ENCODE assay signal across 20 mouse cellular contexts in genomic region chr5:66635459-66636079, GRCm38 (mm10). TPM values are rescaled to one million over a fixed set of nuclear protein-coding genes. Genes with fewer than 3 reads are reported as not detected.
DNase-seq lines count a peak whose midpoint lies in the region; ATAC-seq and TF ChIP-seq lines count a peak whose summit lies in the region.
"Had no signal": no experiment of that assay in that cellular context is flagged by ENCODE, and none has a peak within 500 bp of the region (broad histone marks: within the 10 kb centered on the region; RNA-seq: fewer than 3 reads in every experiment).

No protein-coding gene starts in this region.

- H3K9ac ChIP-seq in forebrain, embryonic 14.5 days (ENCODE audit: low read length) = no peak overlapping the region
- H3K9ac ChIP-seq in forebrain, embryonic 11.5 days (ENCODE audit: low read length) = no peak overlapping the region
- H3K9ac ChIP-seq in hindbrain, embryonic 11.5 days (ENCODE audit: low read depth, low read length) = no peak overlapping the region
- no peak overlapping the region for H3K9ac ChIP-seq in hindbrain, embryonic 16.5 days (ENCODE audit: low read depth, low read length)
- no peak overlapping the region for H3K9ac ChIP-seq in hindbrain, postnatal 0 days (replicated peaks; ENCODE audit: low read length)
- H3K9ac ChIP-seq: heart, embryonic 13.5 days; intestine, embryonic 15.5 days had no signal

- H3K4me2 ChIP-seq in forebrain, embryonic 14.5 days (ENCODE audit: low read length) = no peak overlapping the region
- no peak overlapping the region for H3K4me2 ChIP-seq in forebrain, embryonic 11.5 days (ENCODE audit: low read depth, low read length, severe bottlenecking)
- no peak overlapping the region for H3K4me2 ChIP-seq in hindbrain, embryonic 11.5 days (replicated peaks; ENCODE audit: low read depth, low read length)
- H3K4me2 ChIP-seq in hindbrain, embryonic 16.5 days (ENCODE audit: low read length) = no peak overlapping the region
- no peak overlapping the region for H3K4me2 ChIP-seq in hindbrain, postnatal 0 days (ENCODE audit: low read depth, low read length)
- H3K4me2 ChIP-seq: heart, embryonic 13.5 days; intestine, embryonic 15.5 days had no signal

- H3K27me3 ChIP-seq in forebrain, embryonic 14.5 days (replicated peaks; ENCODE audit: control insufficient read depth, insufficient read depth, low read length) = no peaks in the 10 kb centered on the region
- H3K27me3 ChIP-seq in forebrain, embryonic 11.5 days (ENCODE audit: control insufficient read depth, insufficient read depth, low read length) = no peaks in the 10 kb centered on the region
- H3K27me3 ChIP-seq in hindbrain, embryonic 11.5 days (ENCODE audit: control insufficient read depth, insufficient read depth, low read length) = no peaks in the 10 kb centered on the region
- H3K27me3 ChIP-seq in hindbrain, embryonic 16.5 days (replicated peaks; ENCODE audit: control insufficient read depth, insufficient read depth, low read length) = no peaks in the 10 kb centered on the region
- no peaks in the 10 kb centered on the region for H3K27me3 ChIP-seq in hindbrain, postnatal 0 days (ENCODE audit: insufficient read depth, low read length)
- H3K27me3 ChIP-seq: CH12.LX; heart, embryonic 13.5 days; intestine, embryonic 15.5 days; Patski had no signal

- WGBS in forebrain, embryonic 14.5 days = 22% methylated on average over 10 of the region's 10 CpGs
- 70% methylated on average over 10 of the region's 10 CpGs for WGBS in forebrain, embryonic 11.5 days
- 64% methylated on average over 10 of the region's 10 CpGs for WGBS in hindbrain, embryonic 11.5 days
- 31% methylated on average over 10 of the region's 10 CpGs for WGBS in hindbrain, embryonic 16.5 days
- 26% methylated on average over 10 of the region's 10 CpGs for WGBS in hindbrain, postnatal 0 days

- no peak overlapping the region for H3K4me3 ChIP-seq in forebrain, embryonic 14.5 days (ENCODE audit: low read depth, low read length)
- H3K4me3 ChIP-seq in forebrain, embryonic 11.5 days (ENCODE audit: low read depth, low read length) = no peak overlapping the region
- H3K4me3 ChIP-seq in hindbrain, embryonic 11.5 days (ENCODE audit: low read depth, low read length) = no peak overlapping the region
- H3K4me3 ChIP-seq in hindbrain, embryonic 16.5 days (ENCODE audit: low read length) = no peak overlapping the region
- no peak overlapping the region for H3K4me3 ChIP-seq in hindbrain, postnatal 0 days (ENCODE audit: low read length)
- H3K4me3 ChIP-seq: embryonic facial prominence, embryonic 10.5 days; heart, embryonic 13.5 days; intestine, embryonic 15.5 days had no signal

- TF ChIP-seq POLR2A in brain, embryonic 14.5 days (IDR thresholded peaks at IDR 0.05; ENCODE audit: borderline replicate concordance, extremely low read depth, insufficient read depth, insufficient read length, poor library complexity, severe bottlenecking) = no peak

- H3K27ac ChIP-seq in forebrain, embryonic 14.5 days (ENCODE audit: low read depth, low read length) = no peak overlapping the region
- no peak overlapping the region for H3K27ac ChIP-seq in forebrain, embryonic 11.5 days (ENCODE audit: low read depth, low read length)
- no peak overlapping the region for H3K27ac ChIP-seq in hindbrain, embryonic 11.5 days (ENCODE audit: low read depth, low read length)
- no peak overlapping the region for H3K27ac ChIP-seq in hindbrain, embryonic 16.5 days (ENCODE audit: low read depth, low read length)
- H3K27ac ChIP-seq in hindbrain, postnatal 0 days = no peak overlapping the region
- H3K27ac ChIP-seq: embryonic facial prominence, embryonic 10.5 days; heart, embryonic 13.5 days; intestine, embryonic 15.5 days had no signal

- H3K36me3 ChIP-seq in forebrain, embryonic 14.5 days (ENCODE audit: control insufficient read depth, insufficient read depth, low read length) = no peaks in the 10 kb centered on the region
- no peaks in the 10 kb centered on the region for H3K36me3 ChIP-seq in forebrain, embryonic 11.5 days (ENCODE audit: control insufficient read depth, insufficient read depth, low read length)
- no peaks in the 10 kb centered on the region for H3K36me3 ChIP-seq in hindbrain, embryonic 11.5 days (ENCODE audit: control insufficient read depth, insufficient read depth, low read length)
- no peaks in the 10 kb centered on the region for H3K36me3 ChIP-seq in hindbrain, embryonic 16.5 days (ENCODE audit: control insufficient read depth, insufficient read depth, low read length)
- H3K36me3 ChIP-seq in hindbrain, postnatal 0 days (ENCODE audit: insufficient read depth, low read length) = no peaks in the 10 kb centered on the region
- H3K36me3 ChIP-seq: embryonic facial prominence, embryonic 10.5 days; heart, embryonic 13.5 days; intestine, embryonic 15.5 days had no signal

- peak; percentile 36 for DNase-seq in forebrain, embryonic 14.5 days (ENCODE audit: low spot score)
- no peak for DNase-seq in forebrain, embryonic 11.5 days (ENCODE audit: low spot score)
- no peak for DNase-seq in hindbrain, embryonic 11.5 days (ENCODE audit: low spot score)
- DNase-seq in brain, embryonic 14.5 days (ENCODE audit: low read depth) = peak; percentile 48
- peak; percentile 16 for DNase-seq in hindbrain, postnatal 0 days (ENCODE audit: low spot score)
- DNase-seq in adrenal gland, adult 8-10 months = no peak
- DNase-seq in ovary, postnatal 14 days (ENCODE audit: low spot score) = no peak
- DNase-seq: adrenal gland, postnatal 25 days; cerebellum, adult 2 months; cerebellum, postnatal 10 days; gastrocnemius, postnatal 14 days; heart, postnatal 36 days; kidney, adult 18-20 months had no signal

- no peak for TF ChIP-seq CTCF in brain, embryonic 14.5 days (IDR thresholded peaks at IDR 0.05; ENCODE audit: borderline replicate concordance, extremely low read depth, insufficient read depth, insufficient read length)
- no peak for TF ChIP-seq CTCF in hindbrain, postnatal 0 days (IDR thresholded peaks at IDR 0.05; ENCODE audit: low read depth)

- ATAC-seq in forebrain, embryonic 14.5 days = no peak
- ATAC-seq in forebrain, embryonic 11.5 days (replicated peaks; ENCODE audit: low FRiP score) = no peak
- peak; percentile 66 for ATAC-seq in hindbrain, embryonic 11.5 days (ENCODE audit: low FRiP score)
- ATAC-seq in hindbrain, embryonic 16.5 days = no peak
- ATAC-seq in hindbrain, postnatal 0 days = no peak
- ATAC-seq: activated CD4-positive, CD25-positive, alpha-beta regulatory T cell, adult 4 months; intestine, embryonic 15.5 days; Patski had no signal

- no peaks in the 10 kb centered on the region for H3K9me3 ChIP-seq in forebrain, embryonic 14.5 days (replicated peaks; ENCODE audit: control insufficient read depth, low read length)
- no peaks in the 10 kb centered on the region for H3K9me3 ChIP-seq in forebrain, embryonic 11.5 days (ENCODE audit: control insufficient read depth, low read length)
- H3K9me3 ChIP-seq in hindbrain, embryonic 11.5 days (ENCODE audit: control insufficient read depth, low read length) = no peaks in the 10 kb centered on the region
- no peaks in the 10 kb centered on the region for H3K9me3 ChIP-seq in hindbrain, embryonic 16.5 days (ENCODE audit: control insufficient read depth, low read length)
- no peaks in the 10 kb centered on the region for H3K9me3 ChIP-seq in hindbrain, postnatal 0 days (ENCODE audit: low read length)
- H3K9me3 ChIP-seq: embryonic facial prominence, embryonic 10.5 days; heart, embryonic 13.5 days; intestine, embryonic 15.5 days had no signal

- H3K4me1 ChIP-seq in forebrain, embryonic 14.5 days (ENCODE audit: control insufficient read depth, insufficient read depth, low read length) = 0 out of 2 replicates have a peak, but pooled peaks cover 5% of the 10 kb centered on the region
- H3K4me1 ChIP-seq in forebrain, embryonic 11.5 days (replicated peaks; ENCODE audit: control insufficient read depth, insufficient read depth, low read length) = no peaks in the 10 kb centered on the region
- H3K4me1 ChIP-seq in hindbrain, embryonic 11.5 days (replicated peaks; ENCODE audit: control insufficient read depth, insufficient read depth, low read length) = no peaks in the 10 kb centered on the region
- H3K4me1 ChIP-seq in hindbrain, embryonic 16.5 days (ENCODE audit: control insufficient read depth, insufficient read depth, low read depth, low read length) = no peaks in the 10 kb centered on the region
- no peaks in the 10 kb centered on the region for H3K4me1 ChIP-seq in hindbrain, postnatal 0 days (ENCODE audit: insufficient read depth, low read length)
- H3K4me1 ChIP-seq: embryonic facial prominence, embryonic 10.5 days; heart, embryonic 13.5 days; intestine, embryonic 15.5 days had no signal

RNA-seq across cellular contexts. Expression of gene Apbb2, which starts 17.0 kb away (rescaled TPM):
- 60.6 and 75.0 TPM in 2 replicates for polyA plus RNA-seq in forebrain, embryonic 14.5 days (2014; fragmentation: Nextera tagmentation; extraction: Ambion mirVana)
- polyA plus RNA-seq in forebrain, embryonic 11.5 days (2014; fragmentation: Nextera tagmentation; extraction: Ambion mirVana) = 35.1 and 35.3 TPM in 2 replicates
- 43.0 and 47.1 TPM in 2 replicates for polyA plus RNA-seq in hindbrain, embryonic 11.5 days (2014; fragmentation: Nextera tagmentation; extraction: Ambion mirVana)
- 97.0 and 114 TPM in 2 replicates for polyA plus RNA-seq in hindbrain, embryonic 16.5 days (2015; fragmentation: Nextera tagmentation; extraction: Ambion mirVana)
- 19.9 and 47.9 TPM in 2 replicates for polyA plus RNA-seq in brain, embryonic 14.5 days (2012; rRNA removed)
- total RNA-seq in hindbrain, postnatal 0 days (2014; rRNA removed) = 66.0 and 76.9 TPM in 2 replicates
- 67.9 and 72.1 TPM in 2 replicates for polyA plus RNA-seq in hindbrain, postnatal 0 days (2015; fragmentation: Nextera tagmentation; extraction: Ambion mirVana)
- 10 to 100 TPM; 61.2 to 89.9 (median 81.5) TPM for total RNA-seq in adrenal gland, adult 8-10 months (2022)

RNA-seq across cellular contexts. Expression of gene Uchl1, which starts 40.3 kb away (rescaled TPM):
- 1,206 and 1,411 TPM in 2 replicates for polyA plus RNA-seq in forebrain, embryonic 14.5 days (2014; fragmentation: Nextera tagmentation; extraction: Ambion mirVana)
- 366 and 368 TPM in 2 replicates for polyA plus RNA-seq in forebrain, embryonic 11.5 days (2014; fragmentation: Nextera tagmentation; extraction: Ambion mirVana)
- 421 and 428 TPM in 2 replicates for polyA plus RNA-seq in hindbrain, embryonic 11.5 days (2014; fragmentation: Nextera tagmentation; extraction: Ambion mirVana)
- polyA plus RNA-seq in hindbrain, embryonic 16.5 days (2015; fragmentation: Nextera tagmentation; extraction: Ambion mirVana) = 1,720 and 1,858 TPM in 2 replicates
- polyA plus RNA-seq in brain, embryonic 14.5 days (2012; rRNA removed) = 1,464 and 1,575 TPM in 2 replicates
- total RNA-seq in hindbrain, postnatal 0 days (2014; rRNA removed) = 1,561 and 1,591 TPM in 2 replicates
- polyA plus RNA-seq in hindbrain, postnatal 0 days (2015; fragmentation: Nextera tagmentation; extraction: Ambion mirVana) = 1,671 and 1,715 TPM in 2 replicates
- total RNA-seq in adrenal gland, adult 8-10 months (2022) = 100 to 1,000 TPM in 2 of 4 experiments, 10 to 100 TPM in 2; 74.1 to 210 (median 151) TPM
- total RNA-seq: CH12.LX had no signal
- polyA plus RNA-seq: activated CD4-positive, CD25-positive, alpha-beta regulatory T cell, adult 4 months had no signal

Comparison
In these comparisons a context has a peak if more than half of its experiments do, and no peak if none do; other contexts are left out.
1. DNase-seq: peak in forebrain, embryonic 14.5 days (single experiment), brain, embryonic 14.5 days (single experiment) and hindbrain, postnatal 0 days (single experiment); none in forebrain, embryonic 11.5 days (single experiment), hindbrain, embryonic 11.5 days (single experiment), adrenal gland, adult 8-10 months (single experiment) and ovary, postnatal 14 days (single experiment).